Mouse (Mus musculus): Measurements from ENCODE around the gene Fam104a. TPM values are rescaled to one million over a fixed set of nuclear protein-coding genes. Genes with fewer than 3 reads are reported as not detected.

The Fam104a gene
- total and polyA plus RNA-seq, 3 experiments = 14.6 to 57.0 (median 35.3) TPM

- no peak for DNase-seq (ENCODE audit: extremely low read depth)
- peaks cover 0 to 39% of the 10 kb centered on the region in 2 experiments; a peak in 2 of 4 replicates for H3K4me1 ChIP-seq (ENCODE audit: control insufficient read depth in 1 of 2, insufficient read depth in 2 of 2)
- no peak overlapping the region for H3K9ac ChIP-seq (ENCODE audit: insufficient read depth, low read depth)
- H3K4me3 ChIP-seq (replicated peaks in 1 of 3; ENCODE audit: low read depth in 2 of 3, low read length in 2 of 3, poor library complexity in 1 of 3) = no peak overlapping the region
- no peaks in the 10 kb centered on the region for H3K27me3 ChIP-seq (replicated peaks)
- in situ Hi-C loops (cut with MboI; ENCODE audit: low pct_ligation_motif_present, low pct_unique_long_range_greater_than_20kb, low sequenced_read_pairs) (no loop called here), dilution Hi-C loops (cut with MboI; ENCODE audit: extremely low pct_ligation_motif_present, extremely low pct_unique_long_range_greater_than_20kb, low sequenced_read_pairs) (no loop called here)
- no peaks in the 10 kb centered on the region for H3K79me2 ChIP-seq (replicated peaks; ENCODE audit: control insufficient read depth, extremely low read depth, insufficient read depth, poor library complexity, severe bottlenecking)
- peaks cover 6 to 30% of the 10 kb centered on the region in 2 experiments for H3K36me3 ChIP-seq (replicated peaks in 1 of 2; ENCODE audit: control insufficient read depth in 1 of 2, insufficient read depth in 1 of 2, low read length in 1 of 2)
- peaks cover 7% of the 10 kb centered on the region for H3K9me3 ChIP-seq (replicated peaks; ENCODE audit: low read length)
- H3K27ac ChIP-seq (ENCODE audit: insufficient read depth, low read depth) = no peak overlapping the region
- TF ChIP-seq USF1 (IDR thresholded peaks at IDR 0.05; ENCODE audit: low read depth, low read length) = no peak
- TF ChIP-seq RAD21 (IDR thresholded peaks at IDR 0.05; ENCODE audit: low read depth, low read length) = peak; percentile 32
- no peak for TF ChIP-seq MYC (IDR thresholded peaks at IDR 0.05; ENCODE audit: low read depth, low read length)
- TF ChIP-seq CTCF (conservative IDR thresholded peaks at IDR 0.05 in 1 of 2, IDR thresholded peaks at IDR 0.05 in 1 of 2; ENCODE audit: low read depth in 2 of 2, low read length in 2 of 2) = peak in 1 of 2 experiments; percentile 39; a peak in 2 of 4 replicates
- no peak for TF ChIP-seq ETS1 (conservative IDR thresholded peaks at IDR 0.05; ENCODE audit: low read depth, low read length)
- no peak for TF ChIP-seq RCOR1 (conservative IDR thresholded peaks at IDR 0.05; ENCODE audit: low read depth, low read length)
- TF ChIP-seq SMC3 (IDR thresholded peaks at IDR 0.05; ENCODE audit: low read depth, low read length) = peak; percentile 23; the same call in 1 of the 2 replicates
- no peak for TF ChIP-seq NRF1 (IDR thresholded peaks at IDR 0.05; ENCODE audit: low read depth, low read length)
- no peak overlapping the region for H3K4me2 ChIP-seq (ENCODE audit: insufficient read depth, low read depth, poor library complexity, severe bottlenecking)
Observed at GRCm38 (mm10) chr11:113731945-113732612, 48.1 kb upstream of the Fam104a start.

DNA sequence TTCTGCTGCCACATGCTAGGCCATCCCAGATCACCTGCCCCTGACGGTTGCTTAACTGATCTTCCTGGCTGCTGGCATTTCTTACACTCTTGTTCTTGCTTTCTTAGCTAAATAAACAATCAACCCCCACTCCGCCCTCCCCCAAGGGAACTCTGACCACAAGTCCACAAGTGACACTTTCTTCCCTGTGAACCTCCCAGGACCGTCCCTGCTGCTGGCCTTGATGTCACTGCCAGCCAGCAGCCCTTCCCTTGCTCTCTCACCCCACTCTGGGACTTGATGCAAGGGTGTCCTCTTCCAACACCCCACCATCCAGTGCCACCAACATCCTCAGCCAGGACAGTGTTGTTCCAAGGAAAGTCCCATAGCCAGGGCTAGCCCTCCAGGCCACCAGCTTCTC, 46.9 kb upstream of the Fam104a start:
- no peak for TF ChIP-seq ZC3H11A (IDR thresholded peaks at IDR 0.05; ENCODE audit: low read depth, low read length)
- no peak for TF ChIP-seq ETS1 (conservative IDR thresholded peaks at IDR 0.05; ENCODE audit: low read depth, low read length)
- no peak for TF ChIP-seq CHD1 (IDR thresholded peaks at IDR 0.05; ENCODE audit: low read depth, low read length)
- no peak for TF ChIP-seq NELFE (IDR thresholded peaks at IDR 0.05; ENCODE audit: low read depth, low read length)
- in situ Hi-C loops (cut with MboI; ENCODE audit: low pct_ligation_motif_present, low pct_unique_long_range_greater_than_20kb, low sequenced_read_pairs) (no loop called here), dilution Hi-C loops (cut with MboI; ENCODE audit: extremely low pct_ligation_motif_present, extremely low pct_unique_long_range_greater_than_20kb, low sequenced_read_pairs) (no loop called here)

DNA sequence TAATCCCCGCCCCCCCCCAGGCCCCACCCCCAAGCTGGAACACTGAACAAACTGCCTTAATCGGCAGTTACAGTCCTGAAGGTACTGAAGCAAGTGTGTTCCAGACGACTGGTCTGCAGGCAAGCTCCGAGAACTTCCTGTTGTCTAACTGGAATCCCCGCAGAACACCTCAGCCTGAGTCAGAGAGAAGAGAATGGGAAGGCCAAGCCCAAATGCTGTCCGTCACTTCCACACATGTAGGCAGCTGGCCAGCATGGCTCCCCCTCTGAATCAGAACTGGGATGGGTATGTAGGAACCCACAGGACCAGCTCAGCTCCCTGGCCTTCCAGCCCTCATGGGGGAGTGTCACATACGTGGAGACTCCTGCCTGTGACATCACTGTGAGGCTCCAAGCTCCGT, 46.0 kb upstream of the Fam104a start:
- DNase-seq (ENCODE audit: extremely low read depth) = no peak

More for the DNA sequence above, 46.9 kb upstream of the Fam104a start:
- Histone ChIP-seq H3K9me3 (replicated peaks; ENCODE audit: low read length) (no peaks in the 10 kb centered on the region), H3K4me3 (replicated peaks in 1 of 3; ENCODE audit: low read depth in 2 of 3, low read length in 2 of 3, poor library complexity in 1 of 3) (no peak overlapping the region), H3K4me2 (ENCODE audit: insufficient read depth, low read depth, poor library complexity, severe bottlenecking) (no peak overlapping the region), H3K79me2 (replicated peaks; ENCODE audit: control insufficient read depth, extremely low read depth, insufficient read depth, poor library complexity, severe bottlenecking) (no peaks in the 10 kb centered on the region), H3K27me3 (replicated peaks) (no peaks in the 10 kb centered on the region), H3K4me1 (ENCODE audit: control insufficient read depth in 1 of 2, insufficient read depth in 2 of 2) (peaks cover 0 to 39% of the 10 kb centered on the region in 2 experiments; a peak in 2 of 4 replicates), H3K36me3 (replicated peaks in 1 of 2; ENCODE audit: control insufficient read depth in 1 of 2, insufficient read depth in 1 of 2, low read length in 1 of 2) (peaks cover 6 to 33% of the 10 kb centered on the region in 2 experiments), H3K27ac (ENCODE audit: insufficient read depth, low read depth) (no peak overlapping the region), H3K9ac (ENCODE audit: insufficient read depth, low read depth) (no peak overlapping the region)
- no peak for DNase-seq (ENCODE audit: extremely low read depth)

More for the DNA sequence above, 46.0 kb upstream of the Fam104a start:
- TF ChIP-seq USF1 (IDR thresholded peaks at IDR 0.05; ENCODE audit: low read depth, low read length) = no peak
- no peak for TF ChIP-seq BHLHE40 (IDR thresholded peaks at IDR 0.05; ENCODE audit: low read depth, low read length)
- Histone ChIP-seq H3K9me3 (replicated peaks; ENCODE audit: low read length) (no peaks in the 10 kb centered on the region), H3K9ac (ENCODE audit: insufficient read depth, low read depth) (no peak overlapping the region), H3K4me1 (ENCODE audit: control insufficient read depth in 1 of 2, insufficient read depth in 2 of 2) (peaks cover 0 to 39% of the 10 kb centered on the region in 2 experiments; a peak in 2 of 4 replicates), H3K27ac (ENCODE audit: insufficient read depth, low read depth) (no peak overlapping the region), H3K36me3 (replicated peaks in 1 of 2; ENCODE audit: control insufficient read depth in 1 of 2, insufficient read depth in 1 of 2, low read length in 1 of 2) (peaks cover 6 to 30% of the 10 kb centered on the region in 2 experiments), H3K4me2 (ENCODE audit: insufficient read depth, low read depth, poor library complexity, severe bottlenecking) (no peak overlapping the region), H3K4me3 (replicated peaks in 1 of 3; ENCODE audit: low read depth in 2 of 3, low read length in 2 of 3, poor library complexity in 1 of 3) (no peak overlapping the region), H3K27me3 (replicated peaks) (no peaks in the 10 kb centered on the region), H3K79me2 (replicated peaks; ENCODE audit: control insufficient read depth, extremely low read depth, insufficient read depth, poor library complexity, severe bottlenecking) (no peaks in the 10 kb centered on the region)
- in situ Hi-C loops (cut with MboI; ENCODE audit: low pct_ligation_motif_present, low pct_unique_long_range_greater_than_20kb, low sequenced_read_pairs) = no loop called here
- dilution Hi-C loops (cut with MboI; ENCODE audit: extremely low pct_ligation_motif_present, extremely low pct_unique_long_range_greater_than_20kb, low sequenced_read_pairs) = no loop called here
